Mouse (Mus musculus): ENCODE data around the gene Sult4a1. TPM values are rescaled to one million over a fixed set of nuclear protein-coding genes. Genes with fewer than 3 reads are reported as not detected.
A peak's percentile ranks its signal among the peaks of the same experiment; 100 is the strongest.

Gene Sult4a1
- 100 to 1,000 TPM; 350 to 353 TPM for total RNA-seq (2021)
- long read RNA-seq, transcript Sult4a1-201 (7 exons, 2,383 nt): major isoform, 613 of 670 reads
- long read RNA-seq, partial matches to known transcripts: 8 of 670 reads
- long read RNA-seq, other reads (novel, unspliced or antisense): 48 of 670 reads

- DNase-seq (ENCODE audit: low spot score in 2 of 2): peak; percentile 44 to 70
Measured at GRCm38 (mm10) chr15:84105105-84105923, at the start of gene Sult4a1. Gene Sult4a1, minus strand, starts transcription at chr15:84105754.

GRCm38 (mm10) chr15:84140929-84141328 is 35.4 kb upstream of the Sult4a1 start:
- DNase-seq (ENCODE audit: low spot score in 2 of 2): no peak

- DNase-seq (ENCODE audit: low spot score in 2 of 2): no peak
Measured at GRCm38 (mm10) chr15:84140109-84140508, 34.6 kb upstream of the Sult4a1 start.

GRCm38 (mm10) chr15:84139592-84140005 is 34.0 kb upstream of the Sult4a1 start:
- DNase-seq (ENCODE audit: low spot score in 2 of 2): no peak

GRCm38 (mm10) chr15:84136473-84137415 is 31.2 kb upstream of the Sult4a1 start:
- DNase-seq (ENCODE audit: low spot score in 2 of 2): no peak

- no peak for DNase-seq (ENCODE audit: low spot score in 2 of 2)
Measured at GRCm38 (mm10) chr15:84135472-84135871, 29.9 kb upstream of the Sult4a1 start.

GRCm38 (mm10) chr15:84133440-84133839 is 27.9 kb upstream of the Sult4a1 start:
- no peak for DNase-seq (ENCODE audit: low spot score in 2 of 2)

GRCm38 (mm10) chr15:84131971-84132370 is 26.4 kb upstream of the Sult4a1 start:
- DNase-seq (ENCODE audit: low spot score in 2 of 2): no peak

GRCm38 (mm10) chr15:84131096-84131786 is 25.7 kb upstream of the Sult4a1 start:
- DNase-seq (ENCODE audit: low spot score in 2 of 2): no peak

- DNase-seq (ENCODE audit: low spot score in 2 of 2): no peak
Measured at GRCm38 (mm10) chr15:84126871-84127270, 21.3 kb upstream of the Sult4a1 start.

- no peak for DNase-seq (ENCODE audit: low spot score in 2 of 2)
Measured at GRCm38 (mm10) chr15:84126447-84126846, 20.9 kb upstream of the Sult4a1 start.

- DNase-seq (ENCODE audit: low spot score in 2 of 2): no peak
Measured at GRCm38 (mm10) chr15:84124086-84124485, 18.5 kb upstream of the Sult4a1 start.

- DNase-seq (ENCODE audit: low spot score in 2 of 2): no peak
Measured at GRCm38 (mm10) chr15:84123075-84123474, 17.5 kb upstream of the Sult4a1 start, which contains the start of gene Pnpla5. Gene Pnpla5, minus strand, starts transcription at chr15:84123175.

GRCm38 (mm10) chr15:84121036-84121435 is 15.5 kb upstream of the Sult4a1 start:
- no peak for DNase-seq (ENCODE audit: low spot score in 2 of 2)

GRCm38 (mm10) chr15:84120612-84121011 is 15.1 kb upstream of the Sult4a1 start:
- DNase-seq (ENCODE audit: low spot score in 2 of 2): peak in 1 of 2 experiments; percentile 51

- no peak for DNase-seq (ENCODE audit: low spot score in 2 of 2)
Measured at GRCm38 (mm10) chr15:84116466-84116865, 10.9 kb upstream of the Sult4a1 start.

GRCm38 (mm10) chr15:84115727-84116126 is 10.2 kb upstream of the Sult4a1 start:
- no peak for DNase-seq (ENCODE audit: low spot score in 2 of 2)

GRCm38 (mm10) chr15:84113873-84114272 is 8.3 kb upstream of the Sult4a1 start:
- DNase-seq (ENCODE audit: low spot score in 2 of 2): no peak

GRCm38 (mm10) chr15:84108899-84109298 is 3.3 kb upstream of the Sult4a1 start:
- DNase-seq (ENCODE audit: low spot score in 2 of 2): no peak

- DNase-seq (ENCODE audit: low spot score in 2 of 2): no peak
Measured at GRCm38 (mm10) chr15:84105924-84106500, 458 bp upstream of the Sult4a1 start.

GRCm38 (mm10) chr15:84104626-84105025 is 928 bp downstream of the Sult4a1 start:
- DNase-seq (ENCODE audit: low spot score in 2 of 2): no peak

All from layer of hippocampus, adult 18-20 months (tissue).